Mouse (Mus musculus) thymus, postnatal 14 days (tissue): ENCODE measurements at regions not wholly inside any gene's neighbourhood (a gene's known extent, or its start where the extent isn't known, plus 50 kb on each side); places are given as distances from the start of the nearest gene placed in this dataset.
"Not testable (repeated sequence)": the region's sequence is repeated elsewhere in the genome, so short reads cannot be mapped to it uniquely, and the experiment has no call there.

Source experiments
- DNase-seq: peaks from one replicate; pipeline ENCODE4 v3.0.0; 2021

DNA sequence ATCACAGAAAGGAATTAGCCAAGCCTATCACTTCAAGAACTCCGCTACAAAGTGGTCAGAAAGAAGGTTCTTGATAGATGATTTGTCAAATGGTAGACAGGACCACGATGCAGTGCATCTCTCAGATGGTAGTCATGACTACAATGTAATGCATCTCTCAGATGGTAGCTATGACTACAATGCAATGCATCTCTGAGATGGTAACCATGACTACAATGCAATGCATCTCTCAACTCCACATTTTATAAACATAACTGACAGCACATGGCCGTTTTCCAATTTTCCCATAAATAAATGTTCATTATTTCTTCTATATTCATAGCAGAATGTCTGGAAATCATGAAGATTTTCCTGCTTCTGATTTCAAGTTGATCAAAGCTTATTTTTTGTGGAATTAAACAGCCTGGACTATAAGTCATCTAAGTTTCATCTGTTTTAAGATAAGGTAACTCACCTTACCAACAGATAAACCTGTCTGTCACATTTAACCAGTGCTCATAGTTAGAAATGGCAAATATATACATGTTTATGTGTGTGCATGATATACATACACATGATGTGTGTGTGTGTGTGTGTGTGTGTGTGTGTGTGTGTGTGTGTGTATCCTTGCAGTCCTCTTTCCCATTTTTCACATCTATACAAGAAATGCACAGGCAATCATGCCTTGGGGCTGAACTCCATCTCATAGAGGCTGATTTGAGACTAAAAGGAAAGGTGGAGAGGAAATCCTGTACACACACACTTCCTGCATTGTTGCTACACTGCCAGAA, 122.4 kb downstream of the Phf3 start:
- DNase-seq: no peak

DNA sequence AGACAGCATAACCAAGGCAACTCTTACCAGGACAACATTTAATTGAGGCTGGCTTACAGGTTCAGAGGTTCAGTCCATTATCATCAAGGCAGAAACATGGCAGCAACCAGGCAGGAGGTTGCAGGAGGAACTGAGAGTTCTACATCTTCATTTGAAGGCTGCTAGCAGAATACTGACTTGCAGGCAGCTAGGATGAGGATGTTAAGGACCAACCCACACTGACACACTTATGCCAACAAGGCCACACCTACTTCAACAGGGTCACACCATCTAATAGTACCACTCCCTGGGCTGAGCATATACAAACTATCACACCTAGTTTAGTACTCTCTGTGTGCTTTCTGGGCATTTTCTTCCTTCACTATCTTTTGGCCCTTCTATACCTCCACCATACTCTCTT, 131.8 kb downstream of the Phf3 start:
- no peak for DNase-seq

DNA sequence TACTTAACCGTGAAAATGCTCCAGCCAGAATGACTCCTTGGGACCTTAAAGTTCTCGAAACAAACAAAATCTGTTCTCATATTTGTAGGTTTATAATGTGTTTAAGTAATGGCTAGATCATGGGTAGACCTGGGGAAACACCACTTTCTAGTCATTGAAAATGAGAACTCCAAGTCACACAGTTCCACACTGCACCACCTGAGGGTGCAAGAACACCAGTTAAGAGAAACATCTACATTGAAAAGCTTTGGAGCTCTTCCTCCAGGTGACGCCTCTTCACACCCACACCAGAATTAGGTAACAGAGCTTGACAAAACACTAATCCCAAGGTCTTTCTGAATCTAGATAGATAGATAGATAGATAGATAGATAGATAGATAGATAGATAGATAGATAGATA, 132.9 kb downstream of the Phf3 start:
- no peak for DNase-seq

DNA sequence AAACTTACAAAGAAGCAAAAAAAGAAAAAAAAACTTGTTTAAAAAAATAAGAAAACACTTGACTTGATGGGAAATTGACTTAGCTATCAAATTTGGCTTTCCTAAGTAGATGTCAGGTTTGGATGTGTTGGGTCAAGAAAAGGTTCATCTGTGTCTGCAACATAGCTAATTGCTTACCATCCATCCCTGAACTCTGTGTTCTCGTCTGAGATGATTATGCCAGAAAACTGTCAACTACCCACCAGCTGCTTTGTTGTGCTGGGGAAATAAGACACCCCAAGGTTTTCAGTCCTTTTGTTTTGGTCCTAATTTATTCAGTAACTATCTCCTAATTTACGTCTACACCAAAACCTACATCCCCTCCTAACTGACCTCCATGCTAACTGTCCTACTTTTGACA, 152.2 kb downstream of the Phf3 start:
- DNase-seq: no peak

DNA sequence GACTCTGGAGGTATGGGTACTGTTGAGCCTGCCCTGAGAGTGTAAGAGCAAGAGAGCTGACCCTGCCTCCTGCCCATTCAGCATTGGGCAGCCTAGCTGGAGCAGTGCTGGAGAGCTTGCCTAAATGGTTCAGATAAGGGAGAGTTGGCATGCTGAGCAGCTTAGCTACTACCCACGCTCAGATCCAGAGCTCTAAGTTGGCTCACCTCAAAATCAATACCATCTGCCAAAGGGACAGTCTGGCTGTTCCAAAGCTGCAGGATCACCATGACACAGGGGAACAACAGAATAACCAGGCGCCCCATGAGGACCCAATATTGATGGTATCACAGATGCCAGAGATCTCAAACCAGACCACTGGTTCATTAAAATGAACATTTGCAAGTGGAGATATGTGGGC, 152.9 kb downstream of the Phf3 start:
- no peak for DNase-seq

DNA sequence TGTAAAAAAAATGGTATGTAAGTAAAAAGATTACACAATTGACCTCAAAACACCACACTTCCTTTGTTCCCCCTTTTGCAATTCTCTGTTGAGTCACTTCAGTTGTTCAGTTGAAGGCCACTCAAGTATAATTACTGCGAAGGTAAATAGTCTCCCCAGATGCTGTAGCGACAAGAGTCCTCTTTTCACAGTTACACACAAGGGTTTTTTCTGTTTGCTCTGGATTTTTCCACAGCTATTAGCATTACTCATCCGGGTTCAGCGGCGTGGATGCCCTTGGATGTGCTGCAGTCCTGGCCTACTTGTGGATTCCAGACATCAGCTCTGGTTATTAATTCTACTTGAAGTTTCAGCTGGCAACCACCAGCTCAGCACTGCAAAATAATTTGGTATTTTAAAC, 155.1 kb downstream of the Phf3 start:
- DNase-seq: no peak

DNA sequence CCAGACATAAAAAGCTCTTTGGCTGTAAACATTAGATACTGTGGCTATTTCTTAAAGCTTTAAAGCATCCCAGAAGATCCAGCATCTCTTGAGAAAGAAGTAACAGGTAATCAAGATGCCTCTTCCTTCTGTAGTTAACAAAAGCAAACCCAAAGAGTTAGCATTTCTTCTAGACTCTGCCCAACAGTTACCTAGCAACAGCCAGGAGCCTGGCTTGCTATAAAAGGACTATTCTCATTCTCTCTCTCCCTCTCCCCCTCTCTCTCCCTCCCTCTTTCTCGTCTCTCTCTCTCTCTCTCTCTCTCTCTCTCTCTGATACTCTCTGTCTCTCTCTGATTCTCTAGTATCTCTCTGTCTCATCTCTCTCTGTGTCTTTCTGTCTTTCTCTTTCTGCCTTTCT, 157.4 kb downstream of the Phf3 start:
- DNase-seq: no peak

DNA sequence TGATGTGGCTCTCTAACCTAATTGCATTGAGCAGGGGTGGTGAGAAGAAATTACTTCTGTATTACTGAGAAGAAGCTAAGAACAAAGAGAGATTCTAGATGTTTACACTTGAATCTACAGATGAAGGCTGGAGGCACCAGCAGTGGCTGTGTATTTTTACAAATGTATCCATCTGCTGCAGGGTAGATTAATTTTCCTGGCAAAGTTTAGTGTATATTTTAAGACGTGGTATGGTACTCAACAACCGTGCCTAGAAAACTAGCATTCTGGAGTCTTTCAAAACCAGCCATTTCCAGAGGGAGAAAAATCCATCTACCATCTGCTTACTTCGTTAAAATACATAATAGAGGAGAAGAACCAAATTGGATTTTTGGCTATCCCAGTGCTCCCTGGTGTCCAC, 172.6 kb downstream of the Phf3 start:
- DNase-seq: no peak

DNA sequence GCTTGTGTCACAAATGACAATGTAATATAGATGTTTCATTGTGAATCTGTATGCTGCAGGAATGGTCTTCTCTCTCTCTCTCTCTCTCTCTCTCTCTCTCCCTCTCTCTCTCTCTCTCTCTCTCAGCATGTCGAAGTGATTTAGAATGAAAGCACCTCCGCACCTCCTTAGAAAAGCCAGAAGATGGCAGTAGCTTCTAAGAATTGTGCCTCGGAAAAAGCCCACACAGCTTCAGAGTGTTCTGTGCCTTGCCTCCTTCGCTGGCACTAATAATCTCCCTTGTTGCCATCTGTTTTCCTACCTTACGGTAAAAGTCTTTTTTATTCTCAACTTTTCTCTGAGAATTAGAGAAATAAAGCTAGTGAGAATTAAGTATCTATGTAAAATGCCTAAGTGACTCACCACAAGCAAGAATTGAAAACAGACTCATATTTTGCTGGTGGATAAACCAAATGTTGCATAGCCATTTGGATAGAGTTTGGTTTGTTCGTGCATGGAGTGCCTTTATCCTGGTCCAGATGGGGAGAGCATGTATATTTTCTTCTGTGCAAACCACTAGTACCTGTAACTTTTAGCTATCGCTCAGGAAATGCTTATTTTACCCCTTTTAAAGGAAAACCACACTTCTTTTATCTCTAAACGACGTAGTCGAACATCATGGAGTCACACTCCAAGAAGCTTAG, 173.2 kb downstream of the Phf3 start:
- DNase-seq: no peak

DNA sequence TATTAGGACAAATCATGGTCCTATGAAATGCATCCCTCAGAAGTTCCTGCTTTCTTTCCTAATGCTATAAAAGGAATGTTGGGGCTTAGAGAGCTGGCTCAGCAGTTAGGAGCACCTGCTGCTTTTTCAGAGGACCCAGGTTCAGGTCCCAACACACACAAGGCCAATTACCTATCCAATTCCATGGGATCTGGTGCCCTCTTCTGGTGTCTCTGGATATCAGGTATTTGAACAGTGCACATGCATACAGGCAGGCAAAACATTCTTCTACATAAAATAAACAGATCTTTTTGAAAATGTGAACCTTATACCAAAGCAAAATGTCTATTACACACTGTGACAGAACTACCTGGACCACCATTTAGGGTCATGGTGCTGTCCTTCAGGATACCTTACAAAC, 177.4 kb downstream of the Phf3 start:
- DNase-seq: no peak

DNA sequence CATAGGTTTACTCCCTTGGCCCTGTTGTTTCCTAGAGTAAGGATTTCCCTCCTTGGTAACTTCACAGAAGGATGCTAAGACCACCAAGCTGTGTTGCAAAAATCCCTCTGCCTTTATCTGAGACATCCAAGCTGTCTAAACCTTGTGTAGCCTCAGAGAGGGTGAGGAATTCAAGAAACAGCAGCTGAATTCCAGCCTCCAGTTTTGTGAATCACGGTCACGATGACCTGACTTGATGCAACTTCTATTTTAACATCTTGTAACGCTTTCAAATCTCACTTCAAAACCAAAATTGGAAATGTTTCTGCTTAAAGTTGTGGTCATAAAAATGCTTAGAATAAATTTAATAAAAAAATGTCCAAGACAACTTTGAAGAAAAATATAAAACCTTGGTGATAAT, 188.4 kb downstream of the Phf3 start:
- DNase-seq: no peak

DNA sequence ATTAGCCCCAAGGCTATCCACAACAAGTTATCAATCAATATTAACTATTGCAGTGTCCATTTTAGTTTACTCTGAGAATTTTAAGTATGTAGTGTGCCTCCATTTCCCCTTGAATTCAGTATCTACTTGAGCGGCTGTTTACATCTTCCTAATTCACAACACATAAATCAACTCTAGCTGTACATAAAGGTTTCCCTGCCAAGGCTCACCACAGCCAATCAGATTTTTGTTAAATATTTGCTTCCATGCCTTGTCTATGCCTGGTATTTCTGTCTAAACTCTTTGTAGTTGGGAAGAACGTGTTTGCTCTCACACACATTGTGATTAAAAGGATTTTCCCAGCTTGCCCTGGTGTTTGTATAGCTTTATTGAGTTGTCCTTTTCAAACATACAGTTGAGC, 189.8 kb downstream of the Phf3 start:
- no peak for DNase-seq

DNA sequence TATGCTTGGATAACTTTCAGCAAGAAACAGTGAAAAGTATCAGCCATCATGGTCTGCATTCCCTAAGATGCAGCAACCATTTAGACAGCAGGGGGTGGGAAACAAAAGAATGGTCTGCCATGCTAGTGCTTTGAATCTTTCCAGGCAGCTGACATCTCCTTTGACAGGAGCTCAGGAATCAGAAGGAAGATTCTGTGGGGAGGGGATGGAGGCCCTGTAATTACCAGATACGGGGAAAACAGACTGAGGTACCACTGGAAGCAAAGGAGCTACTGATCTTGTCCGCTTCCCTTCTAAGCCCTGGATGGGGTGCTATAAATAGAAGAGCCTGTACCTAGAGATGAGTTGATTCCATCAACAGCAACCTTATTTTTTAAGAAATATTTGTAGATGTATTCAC, 233.9 kb downstream of the Phf3 start:
- DNase-seq: no peak

DNA sequence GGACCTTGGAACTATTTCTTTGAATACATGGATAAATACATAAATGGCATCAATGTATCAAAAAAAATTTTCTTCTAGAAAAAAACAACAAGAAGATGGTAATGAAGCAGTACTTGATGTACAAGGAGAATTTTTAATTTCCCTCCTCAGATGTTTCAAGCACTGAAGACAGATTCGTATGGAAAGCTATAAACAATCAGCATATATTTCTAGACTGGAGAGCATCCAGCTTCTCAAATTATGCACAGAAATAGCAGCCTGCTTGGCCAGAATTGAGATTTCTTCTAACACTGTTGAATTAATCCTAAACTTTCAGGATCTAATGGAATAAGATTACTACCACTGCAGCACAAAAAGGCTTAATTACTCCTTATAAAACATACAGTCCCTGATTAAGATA, 241.0 kb downstream of the Phf3 start:
- DNase-seq: no peak

DNA sequence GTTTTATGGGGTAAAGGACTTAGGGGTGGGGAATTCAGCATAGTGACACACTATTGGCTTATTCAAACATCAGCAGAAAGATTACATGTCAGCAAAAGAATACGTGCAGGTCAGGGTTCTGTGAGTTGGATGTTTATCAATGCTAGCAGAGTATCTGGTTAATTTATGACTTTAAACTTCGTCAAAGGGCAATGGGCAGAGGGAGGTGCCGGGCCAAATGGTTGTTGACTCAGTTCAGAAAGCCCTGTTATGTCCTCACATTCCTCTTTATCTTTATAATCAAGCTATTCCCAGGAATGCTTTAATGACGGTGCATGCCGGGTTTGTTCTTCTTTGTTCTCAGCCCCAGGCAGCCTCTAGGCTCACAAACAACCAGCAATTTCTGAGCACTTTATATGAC, 245.9 kb downstream of the Phf3 start:
- DNase-seq: not testable (repeated sequence)

DNA sequence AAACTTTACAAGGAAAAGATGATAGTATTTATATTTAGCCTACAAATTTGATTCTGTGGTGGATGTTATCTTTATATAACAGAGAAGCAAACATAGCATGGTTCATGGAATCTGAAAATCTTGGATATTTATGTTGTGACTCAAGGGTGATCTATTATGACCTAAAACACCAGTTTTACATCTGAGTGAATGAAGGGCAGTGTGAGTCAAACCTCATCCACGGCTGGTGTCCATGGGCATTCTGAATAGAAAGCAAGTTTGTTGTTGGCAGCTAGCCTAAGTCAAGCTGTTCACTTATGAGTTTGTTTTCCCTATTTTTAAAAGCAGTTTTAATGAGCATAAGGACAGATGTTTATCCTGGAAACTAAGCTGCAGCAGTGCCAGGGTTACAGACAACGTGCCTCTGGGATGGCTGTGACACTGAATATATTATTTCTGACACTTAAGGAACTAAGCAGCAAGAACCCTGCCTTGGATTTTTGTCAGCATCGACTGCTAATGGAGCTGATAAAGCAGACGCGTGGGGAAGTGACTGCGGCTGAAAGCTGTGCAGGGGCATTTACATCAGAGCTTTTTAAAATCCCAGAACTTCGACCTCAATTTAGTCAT, 278.5 kb downstream of the Phf3 start:
- DNase-seq: no peak

DNA sequence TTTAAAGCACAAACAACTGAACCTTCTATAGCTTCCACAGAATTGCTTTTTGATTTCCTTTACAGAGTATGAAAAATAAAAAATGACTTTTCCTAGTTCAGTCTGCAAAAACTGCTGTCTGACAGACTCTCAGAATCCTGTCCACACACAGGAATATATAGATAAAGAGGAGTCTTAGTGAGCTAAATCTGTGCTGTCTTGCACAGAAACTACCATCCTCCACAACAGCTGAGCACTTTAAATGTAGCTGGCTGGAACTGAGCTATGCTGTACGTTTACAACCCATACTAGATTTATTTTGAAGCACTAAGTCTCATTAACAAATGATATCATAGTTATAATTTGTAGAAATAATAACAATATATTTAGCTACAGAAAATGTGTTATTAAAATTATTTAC, 279.7 kb downstream of the Phf3 start:
- DNase-seq: no peak

DNA sequence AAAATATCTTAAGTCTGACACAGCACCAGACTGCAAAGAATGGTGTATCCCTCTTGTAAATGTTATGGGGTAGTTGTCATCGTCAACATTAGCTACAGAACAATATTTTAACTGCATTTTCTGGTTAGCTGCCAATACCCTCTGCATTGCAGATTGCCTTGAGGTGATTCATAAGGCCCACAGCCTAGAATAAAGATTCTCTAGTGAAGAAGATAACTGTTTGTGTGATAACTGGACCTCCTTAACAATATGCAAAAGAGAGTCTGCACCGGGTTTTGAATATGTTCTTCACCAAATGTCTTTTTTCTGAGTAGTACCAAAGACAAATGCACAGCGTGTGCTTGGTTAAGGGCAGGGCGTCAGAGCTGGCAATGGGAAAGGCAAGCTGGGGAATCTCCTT, 283.0 kb downstream of the Phf3 start:
- no peak for DNase-seq

DNA sequence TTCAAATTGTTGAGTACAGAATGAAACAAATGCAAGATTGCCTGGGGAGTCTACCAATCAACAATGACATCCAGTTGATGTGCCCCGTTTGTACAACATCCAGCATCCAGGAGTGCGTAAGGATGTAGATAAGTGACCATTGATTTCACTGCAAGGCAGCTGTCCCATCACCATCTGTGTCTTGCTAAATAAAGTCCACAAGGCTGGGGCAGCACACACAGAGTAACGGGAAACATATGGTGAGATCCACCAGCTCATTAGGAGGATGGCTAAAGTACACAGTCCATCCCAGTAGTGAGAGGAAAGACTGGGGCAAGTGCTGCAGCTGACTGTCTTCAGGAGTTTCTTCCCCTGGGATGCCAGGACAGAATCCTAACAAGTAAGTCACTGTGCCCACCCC, 284.8 kb downstream of the Phf3 start:
- DNase-seq: no peak

DNA sequence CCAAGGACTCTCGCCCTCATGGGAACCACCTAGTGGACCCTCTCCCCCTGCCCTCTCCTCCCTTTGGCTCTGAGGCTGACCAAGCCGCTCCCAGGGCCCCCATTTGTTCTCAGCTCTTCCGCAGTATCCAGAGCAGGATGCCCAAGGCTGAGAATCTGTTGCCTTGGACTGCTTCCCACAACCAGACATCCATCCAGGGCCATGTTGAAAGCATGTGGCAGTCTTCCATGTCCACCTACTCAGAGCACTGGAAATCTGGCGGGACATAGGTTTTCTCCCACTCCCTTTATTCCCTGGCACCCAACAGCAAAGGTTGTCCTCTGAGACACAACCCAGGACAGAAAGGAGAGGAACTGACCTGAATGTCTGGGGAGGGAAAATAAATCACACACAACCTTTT, 285.4 kb downstream of the Phf3 start:
- DNase-seq: no peak

DNA sequence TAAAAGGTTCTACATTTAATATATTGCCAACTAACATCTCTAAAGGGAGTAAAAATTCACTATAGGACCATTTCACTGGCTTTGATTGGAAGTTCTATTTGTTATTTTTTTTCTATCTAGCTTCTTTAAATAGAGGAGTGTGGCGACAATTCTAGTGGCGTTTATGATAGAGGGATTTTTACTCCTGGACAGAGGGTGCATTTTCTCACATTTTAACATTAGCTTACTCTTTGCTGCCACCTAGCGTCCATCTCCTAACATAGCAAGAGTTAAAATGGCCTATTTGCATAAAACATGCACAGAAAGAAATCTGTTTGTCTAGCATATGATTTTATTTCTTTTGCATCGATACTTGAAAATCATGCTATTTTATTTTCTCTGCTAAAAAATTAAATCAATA, 288.9 kb downstream of the Phf3 start:
- DNase-seq: peak; percentile 8

DNA sequence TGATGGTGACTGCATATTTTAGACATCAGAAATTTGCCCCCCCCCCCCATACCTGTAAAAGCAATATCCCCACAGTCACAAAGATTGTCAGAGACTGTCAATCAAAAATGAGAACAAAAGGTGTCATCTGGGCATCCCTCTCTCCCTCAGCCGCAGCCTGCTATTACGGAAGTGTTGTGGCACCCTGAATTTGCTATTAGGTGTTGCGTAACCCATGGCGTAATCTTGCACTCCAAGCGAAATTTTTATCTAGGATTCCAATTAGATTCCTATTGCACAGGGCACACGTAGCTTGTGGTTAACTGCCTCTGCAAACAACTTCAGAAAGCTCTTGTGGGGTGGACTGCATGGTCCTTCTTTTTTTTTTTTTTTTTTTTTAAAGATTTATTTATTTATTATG, 289.9 kb downstream of the Phf3 start:
- DNase-seq: no peak

DNA sequence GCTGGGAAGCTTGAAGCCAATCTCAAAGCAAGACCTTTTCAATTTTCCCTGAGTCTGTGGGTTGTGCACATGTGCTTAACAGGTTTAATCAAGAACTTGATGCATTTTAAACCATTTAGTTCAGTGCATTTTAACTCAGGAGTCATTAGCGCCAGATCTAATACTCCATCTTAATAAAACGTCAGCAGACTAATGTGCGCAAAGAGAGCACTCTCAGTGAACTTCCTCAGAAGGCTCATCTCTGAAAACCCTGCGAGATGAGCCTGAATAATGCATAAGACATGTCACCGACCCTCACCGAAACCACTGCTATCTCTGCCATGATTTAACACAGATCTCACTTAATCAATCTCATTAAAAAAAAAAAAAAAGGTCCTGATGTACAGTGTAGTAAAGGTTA, 309.0 kb downstream of the Phf3 start:
- no peak for DNase-seq

DNA sequence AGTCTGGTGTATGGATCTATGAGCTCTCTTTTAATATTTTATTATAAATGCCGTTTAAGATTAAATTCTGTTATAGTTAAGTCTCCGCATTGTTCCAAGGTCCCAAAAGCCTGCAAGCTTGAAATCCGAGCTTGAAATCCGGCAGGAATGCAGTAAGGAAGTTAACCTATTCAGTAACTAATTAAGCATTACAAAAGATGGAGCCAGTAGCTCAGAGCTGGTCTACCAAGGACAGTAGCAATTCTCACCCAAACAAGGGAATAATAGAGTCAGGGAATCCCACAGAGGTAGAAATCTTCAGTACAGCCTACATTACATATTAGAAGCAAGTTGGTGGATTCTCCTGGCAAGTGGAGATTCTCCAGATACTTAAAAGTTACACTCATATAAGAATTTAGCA, 325.0 kb downstream of the Phf3 start:
- not testable (repeated sequence) for DNase-seq
